Mouse (Mus musculus) forebrain, embryonic 13.5 days (tissue): Measurements from ENCODE around the gene Heatr3. TPM values are rescaled to one million over a fixed set of nuclear protein-coding genes. Genes with fewer than 3 reads are reported as not detected.

Source experiments
- ATAC-seq: fragments of 200-750 bp; cut with Nextera tagmentation; 2 replicates; pipeline ENCODE4 v1.8.0; 2017
- H3K27ac ChIP-seq: fragments of 300-500 bp; sonication (generic); 2 replicates; pipeline ENCODE4 v1.5.1; 2015; ENCODE audit warnings: inconsistent platforms, mild to moderate bottlenecking, moderate library complexity
- H3K27me3 ChIP-seq: fragments of 300-500 bp; sonication (generic); 2 replicates; pipeline ENCODE4 v1.6.1; 2015; ENCODE audit warnings: mild to moderate bottlenecking, inconsistent platforms
- H3K36me3 ChIP-seq: fragments of 300-500 bp; sonication (generic); 2 replicates; pipeline ENCODE4 v1.6.1; 2015; ENCODE audit warnings: mild to moderate bottlenecking, inconsistent platforms; ENCODE audit not compliant: poor library complexity, severe bottlenecking
- H3K4me1 ChIP-seq: fragments of 300-500 bp; sonication (generic); 2 replicates; pipeline ENCODE4 v1.6.1; 2015; ENCODE audit warnings: inconsistent platforms
- H3K4me2 ChIP-seq: fragments of 300-500 bp; sonication (generic); 2 replicates; pipeline ENCODE4 v1.6.1; 2015; ENCODE audit warnings: inconsistent platforms, mild to moderate bottlenecking, moderate library complexity
- H3K4me3 ChIP-seq: fragments of 300-500 bp; sonication (generic); 2 replicates; pipeline ENCODE4 v1.5.1; 2015; ENCODE audit warnings: mild to moderate bottlenecking, inconsistent platforms
- H3K9ac ChIP-seq: fragments of 300-500 bp; sonication (generic); 2 replicates; pipeline ENCODE4 v1.6.1; 2015; ENCODE audit warnings: mild to moderate bottlenecking, inconsistent platforms
- H3K9me3 ChIP-seq: fragments of 300-500 bp; sonication (generic); replicated peaks from 2 replicates; pipeline ENCODE4 v1.6.1; 2016; ENCODE audit warnings: inconsistent platforms
- WGBS: fragments of 180-500 bp; shearing (Covaris S2); methylation state at CpG from one replicate; pipeline ENCODE4 v1.1.7; 2015; 5-methylcytosine and 5-hydroxymethylcytosine counted together
- polyA plus RNA-seq: library from polyadenylated mRNA; unstranded; fragments of >200 nt; fragmentation: Nextera tagmentation; extraction: Ambion mirVana; gene quantifications from 2 replicates; pipeline ENCODE4 v1.2.1, GENCODE M21; 2015

The Heatr3 gene
- polyA plus RNA-seq, 1 experiment from 2014 or later, result 34.8 TPM

DNA sequence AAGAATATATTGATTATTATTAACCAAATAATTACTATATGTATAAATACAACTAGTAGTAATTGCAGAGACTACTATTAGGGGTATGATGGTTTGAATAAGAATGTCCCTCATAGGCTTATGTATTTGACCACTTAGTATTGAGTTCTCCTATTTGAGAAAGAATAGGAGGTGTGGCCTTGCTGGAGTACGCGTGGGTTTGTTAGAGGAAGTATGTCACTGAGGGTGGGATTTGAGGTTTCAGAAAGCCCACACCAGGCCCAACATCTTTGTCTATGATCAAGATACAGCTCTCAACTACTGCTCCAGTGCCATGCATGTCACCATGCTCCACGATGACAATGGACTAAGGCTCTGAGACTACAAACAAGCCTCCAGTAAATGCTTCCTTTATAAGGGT is 1.6 kb downstream of the Heatr3 start:
- no peak overlapping the region for H3K4me3 ChIP-seq
- no peaks in the 10 kb centered on the region for H3K27me3 ChIP-seq
- ATAC-seq, result no peak
- peaks cover 19% of the 10 kb centered on the region for H3K4me1 ChIP-seq
- 93% methylated on average over 3 of the region's 3 CpGs for WGBS
- H3K9me3 ChIP-seq, result no peaks in the 10 kb centered on the region
- H3K9ac ChIP-seq, result no peak overlapping the region
- peaks cover 52% of the 10 kb centered on the region for H3K36me3 ChIP-seq
- H3K4me2 ChIP-seq, result no peak overlapping the region
- no peak overlapping the region for H3K27ac ChIP-seq

DNA sequence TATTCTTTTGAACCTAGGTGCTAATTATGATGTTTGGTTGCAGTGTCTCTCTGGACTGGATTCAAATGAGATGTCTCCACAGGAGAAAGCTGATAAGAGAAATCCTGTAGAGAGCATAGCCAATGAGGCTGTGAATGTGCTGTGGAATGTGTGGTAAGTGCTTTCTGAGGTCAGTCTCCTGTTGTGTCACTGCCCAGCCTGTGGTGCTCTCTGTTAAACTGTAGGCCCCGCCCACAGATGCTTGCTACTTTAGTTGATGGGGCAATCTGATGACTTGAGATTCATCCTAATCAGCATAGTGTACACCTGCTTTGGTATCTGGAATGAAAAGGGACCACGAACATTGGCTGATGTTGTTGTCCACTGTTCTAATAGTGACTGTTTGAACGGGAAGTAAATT is 4.0 kb downstream of the Heatr3 start:
- no peak overlapping the region for H3K4me3 ChIP-seq
- peaks cover 42% of the 10 kb centered on the region for H3K36me3 ChIP-seq
- whole genome bisulfite sequencing, result 92% methylated on average over 3 of the region's 3 CpGs

DNA sequence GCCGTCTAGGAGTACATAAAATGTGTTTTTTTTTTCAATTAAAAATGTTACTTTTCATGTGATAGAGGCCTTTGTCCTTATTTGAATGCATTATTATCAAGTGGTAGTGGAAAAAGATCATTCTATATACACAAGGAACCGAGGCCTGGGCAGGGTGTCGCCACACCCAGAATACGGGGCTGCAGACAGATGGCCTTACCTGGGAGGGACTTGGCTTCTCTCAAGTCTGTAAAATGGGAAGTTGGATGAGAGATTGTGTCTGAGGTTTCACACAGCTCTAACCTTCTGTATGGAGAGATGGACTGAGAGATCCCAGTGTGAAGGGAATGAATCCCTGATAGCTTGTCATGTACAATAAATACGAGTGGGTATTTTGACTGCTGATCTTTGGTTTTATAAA is 6.4 kb downstream of the Heatr3 start:
- Histone ChIP-seq H3K9ac (no peak overlapping the region), H3K36me3 (peaks cover 61% of the 10 kb centered on the region), H3K27me3 (no peaks in the 10 kb centered on the region), H3K4me3 (no peak overlapping the region), H3K27ac (no peak overlapping the region), H3K4me2 (no peak overlapping the region), H3K9me3 (no peaks in the 10 kb centered on the region), H3K4me1 (peaks cover 11% of the 10 kb centered on the region)
- ATAC-seq, result no peak
- 94% methylated on average over 5 of the region's 5 CpGs for WGBS

More for the DNA sequence above, 4.0 kb downstream of the Heatr3 start:
- Histone ChIP-seq H3K4me2 (no peak overlapping the region), H3K27me3 (no peaks in the 10 kb centered on the region), H3K9me3 (no peaks in the 10 kb centered on the region), H3K4me1 (peaks cover 19% of the 10 kb centered on the region), H3K9ac (no peak overlapping the region), H3K27ac (no peak overlapping the region)
- no peak for ATAC-seq

DNA sequence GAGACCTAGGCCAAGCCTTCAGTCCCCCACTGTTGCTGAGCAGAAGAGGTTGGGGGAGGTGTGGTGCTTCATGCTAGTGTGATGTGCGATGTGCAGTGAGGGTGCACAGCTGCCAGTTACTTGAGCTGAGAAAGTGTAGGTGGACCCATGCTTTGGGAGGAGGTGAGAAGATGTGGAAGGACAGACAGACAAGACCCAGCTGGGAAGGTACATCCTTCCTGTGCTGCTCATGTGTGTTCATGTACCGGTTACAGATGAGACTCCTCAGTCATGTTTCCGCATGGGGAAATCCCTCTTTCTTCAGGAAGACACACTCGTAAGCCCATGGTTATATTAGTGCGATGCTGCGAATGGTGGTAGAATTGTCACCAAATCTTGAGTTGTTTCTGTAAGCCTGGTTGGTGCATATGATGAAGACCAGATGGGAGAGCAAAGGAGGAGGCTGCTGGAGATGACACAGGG is 13.3 kb downstream of the Heatr3 start:
- 96% methylated on average over 6 of the region's 6 CpGs for WGBS
- H3K27ac ChIP-seq, result no peak overlapping the region
- H3K9ac ChIP-seq, result no peak overlapping the region
- no peaks in the 10 kb centered on the region for H3K4me1 ChIP-seq
- no peak overlapping the region for H3K4me2 ChIP-seq
- no peaks in the 10 kb centered on the region for H3K27me3 ChIP-seq
- ATAC-seq, result no peak
- H3K4me3 ChIP-seq, result no peak overlapping the region
- peaks cover 74% of the 10 kb centered on the region for H3K36me3 ChIP-seq
- no peaks in the 10 kb centered on the region for H3K9me3 ChIP-seq

DNA sequence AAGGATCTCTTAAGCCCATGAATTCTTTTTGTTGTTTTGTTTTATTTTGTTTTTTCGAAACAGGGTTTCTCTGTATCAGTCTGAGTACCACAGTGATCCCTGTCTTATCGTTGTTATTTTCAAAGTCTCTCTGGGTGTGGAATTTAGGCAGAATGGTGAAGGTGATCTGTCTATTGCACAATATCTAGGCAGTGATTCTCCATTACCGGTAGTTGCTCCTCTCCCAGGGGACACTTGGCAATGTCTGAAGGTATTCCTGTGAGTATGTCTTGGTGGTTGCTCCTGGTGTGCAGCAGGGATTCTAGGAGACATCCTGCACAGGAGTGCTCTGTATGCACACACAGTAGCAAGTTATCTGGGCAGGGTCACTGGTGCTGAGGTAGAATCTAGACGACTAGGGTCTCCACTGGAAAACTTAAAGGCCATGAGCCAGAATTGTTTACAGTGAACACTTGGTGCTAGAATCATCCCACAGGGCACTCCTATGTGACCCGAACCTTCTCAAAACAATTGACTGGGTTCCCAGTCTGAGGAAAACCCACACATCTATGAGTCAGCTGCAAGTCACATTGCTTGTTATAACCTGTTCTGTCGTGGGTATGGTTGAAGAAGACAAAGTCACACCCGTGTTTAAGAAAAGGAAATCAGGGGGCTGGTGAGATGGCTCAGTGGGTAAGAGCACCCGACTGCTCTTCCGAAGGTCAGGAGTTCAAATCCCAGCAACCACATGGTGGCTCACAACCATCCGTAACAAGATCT is 22.8 kb downstream of the Heatr3 start:
- 91% methylated on average over 10 of the region's 10 CpGs for WGBS
- Histone ChIP-seq H3K9ac (no peak overlapping the region), H3K36me3 (peaks cover 83% of the 10 kb centered on the region), H3K4me3 (no peak overlapping the region), H3K27me3 (no peaks in the 10 kb centered on the region), H3K9me3 (no peaks in the 10 kb centered on the region), H3K4me2 (no peak overlapping the region), H3K27ac (no peak overlapping the region), H3K4me1 (no peaks in the 10 kb centered on the region)
- ATAC-seq, result no peak

DNA sequence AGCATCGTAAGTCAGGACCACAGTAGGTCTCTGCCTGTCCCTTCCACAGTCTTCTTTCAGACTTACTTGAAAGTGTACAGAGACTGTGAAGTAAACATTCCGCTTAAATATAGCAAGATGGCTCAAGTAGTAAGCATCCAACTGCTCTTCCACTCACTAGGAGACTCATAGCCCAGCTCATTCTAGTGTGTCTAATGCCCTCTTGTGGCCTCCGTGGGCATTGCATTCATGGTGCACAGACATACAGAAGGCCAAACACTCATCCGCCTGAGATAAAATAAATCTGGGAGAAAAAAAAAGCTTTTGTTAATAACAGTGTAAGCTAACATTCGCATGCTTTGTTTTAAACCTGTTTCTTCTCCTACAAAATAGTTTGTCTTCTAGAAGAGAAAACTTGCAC is 23.8 kb downstream of the Heatr3 start:
- H3K9me3 ChIP-seq, result no peaks in the 10 kb centered on the region
- H3K9ac ChIP-seq, result no peak overlapping the region
- H3K4me2 ChIP-seq, result no peak overlapping the region
- H3K4me3 ChIP-seq, result no peak overlapping the region
- H3K27me3 ChIP-seq, result no peaks in the 10 kb centered on the region
- H3K4me1 ChIP-seq, result no peaks in the 10 kb centered on the region
- H3K27ac ChIP-seq, result no peak overlapping the region
- ATAC-seq, result no peak
- 77% methylated on average over 5 of the region's 5 CpGs for WGBS
- H3K36me3 ChIP-seq, result peaks cover 83% of the 10 kb centered on the region

DNA sequence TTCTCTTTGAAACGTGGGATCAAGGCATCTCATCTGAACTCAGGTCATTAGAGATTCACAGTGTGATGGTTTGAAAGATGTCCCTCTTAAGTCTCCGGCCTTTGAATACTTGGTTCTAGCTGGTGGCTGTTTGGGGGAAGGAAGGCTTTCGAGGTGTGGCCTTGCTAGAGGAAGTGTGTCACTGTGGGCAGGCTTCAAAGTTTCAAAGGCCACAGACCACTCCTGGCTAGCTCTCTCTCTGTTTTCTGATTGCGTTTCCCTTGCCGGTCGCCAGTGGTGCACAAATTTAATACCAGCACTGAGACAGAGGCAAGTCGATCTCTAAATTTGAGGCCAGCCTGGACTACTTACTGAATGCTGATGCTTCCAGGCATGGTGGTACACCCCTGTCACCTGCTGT is 37.6 kb downstream of the Heatr3 start:
- ATAC-seq, result no peak
- Histone ChIP-seq H3K9ac (no peak overlapping the region), H3K4me1 (no peaks in the 10 kb centered on the region), H3K27me3 (no peaks in the 10 kb centered on the region), H3K4me3 (no peak overlapping the region), H3K36me3 (peaks cover 26% of the 10 kb centered on the region), H3K27ac (no peak overlapping the region), H3K9me3 (no peaks in the 10 kb centered on the region), H3K4me2 (no peak overlapping the region)
- WGBS, result 91% methylated on average over 7 of the region's 7 CpGs

DNA sequence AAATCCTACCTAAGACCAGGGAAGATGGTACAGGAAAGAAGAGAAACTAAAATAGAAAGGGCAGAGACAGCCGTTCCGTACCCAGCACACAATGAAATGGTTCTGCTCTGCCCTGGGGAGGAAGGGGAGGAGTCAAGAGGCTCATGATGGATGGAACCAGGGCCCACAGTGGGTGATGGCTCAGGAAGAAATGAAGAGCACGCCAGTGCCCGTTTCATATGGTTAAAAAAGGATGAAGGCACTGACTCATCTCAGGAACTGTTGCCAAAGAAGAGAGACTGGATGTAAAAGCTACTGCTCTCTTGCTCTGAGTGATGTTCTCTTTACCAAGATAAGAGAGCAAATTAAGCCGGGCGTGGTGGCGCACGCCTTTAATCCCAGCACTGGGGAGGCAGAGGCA is 39.6 kb downstream of the Heatr3 start:
- Histone ChIP-seq H3K4me1 (no peaks in the 10 kb centered on the region), H3K9ac (no peak overlapping the region), H3K4me2 (no peak overlapping the region), H3K9me3 (no peaks in the 10 kb centered on the region), H3K27ac (no peak overlapping the region), H3K36me3 (peaks cover 15% of the 10 kb centered on the region), H3K4me3 (no peak overlapping the region), H3K27me3 (no peaks in the 10 kb centered on the region)
- ATAC-seq, result no peak
- WGBS, result 95% methylated on average over 8 of the region's 8 CpGs

DNA sequence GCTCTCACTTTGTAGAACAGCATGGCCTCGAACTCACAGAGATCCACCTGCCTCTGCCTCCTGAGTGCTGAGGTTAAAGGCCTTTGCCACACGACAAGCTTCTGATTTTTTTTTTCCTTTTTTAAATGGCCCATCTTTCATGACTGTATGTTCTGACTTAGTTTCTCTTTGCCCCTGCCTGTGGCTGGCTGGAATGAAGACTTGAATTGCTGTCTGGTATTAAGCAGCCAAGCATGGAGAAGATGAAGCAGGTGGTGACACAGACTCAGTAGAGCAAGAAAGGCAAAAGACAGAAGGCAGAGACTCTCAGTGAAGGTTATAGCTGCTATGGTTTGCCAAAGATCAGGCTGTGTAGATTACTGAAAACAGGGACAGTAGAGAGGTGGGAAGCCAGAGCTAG is 45.5 kb downstream of the Heatr3 start:
- H3K9ac ChIP-seq, result no peak overlapping the region
- H3K36me3 ChIP-seq, result no peaks in the 10 kb centered on the region
- H3K9me3 ChIP-seq, result no peaks in the 10 kb centered on the region
- no peak overlapping the region for H3K27ac ChIP-seq
- no peak overlapping the region for H3K4me3 ChIP-seq
- H3K4me2 ChIP-seq, result no peak overlapping the region
- ATAC-seq, result no peak
- 83% methylated on average over 2 of the region's 2 CpGs for WGBS
- H3K4me1 ChIP-seq, result no peaks in the 10 kb centered on the region
- no peaks in the 10 kb centered on the region for H3K27me3 ChIP-seq

DNA sequence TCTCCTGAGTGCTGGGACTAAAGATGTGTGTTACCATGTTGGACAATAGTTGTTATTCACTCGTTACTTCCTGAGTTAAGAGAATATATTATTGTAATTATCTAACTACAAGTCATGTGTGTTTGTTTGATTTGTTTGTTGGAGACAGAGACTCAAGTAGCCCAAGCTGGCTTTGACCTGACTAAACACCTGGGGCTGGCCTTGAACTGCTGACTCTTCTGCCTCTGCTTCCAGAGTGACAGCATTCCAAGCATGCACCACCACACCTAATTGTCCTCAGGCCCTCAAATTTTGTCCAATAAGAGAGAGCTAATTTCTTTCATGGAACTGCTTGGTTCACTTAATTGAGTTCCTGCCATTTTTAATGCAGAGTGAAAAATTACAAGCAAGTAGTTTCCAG is 47.3 kb downstream of the Heatr3 start:
- no peaks in the 10 kb centered on the region for H3K27me3 ChIP-seq
- no peak for ATAC-seq
- no peaks in the 10 kb centered on the region for H3K4me1 ChIP-seq
- no peak overlapping the region for H3K4me3 ChIP-seq
- no peak overlapping the region for H3K9ac ChIP-seq
- WGBS, result 85% methylated on average over 1 of the region's 1 CpGs
- H3K9me3 ChIP-seq, result no peaks in the 10 kb centered on the region
- no peak overlapping the region for H3K4me2 ChIP-seq
- no peaks in the 10 kb centered on the region for H3K36me3 ChIP-seq
- H3K27ac ChIP-seq, result no peak overlapping the region

DNA sequence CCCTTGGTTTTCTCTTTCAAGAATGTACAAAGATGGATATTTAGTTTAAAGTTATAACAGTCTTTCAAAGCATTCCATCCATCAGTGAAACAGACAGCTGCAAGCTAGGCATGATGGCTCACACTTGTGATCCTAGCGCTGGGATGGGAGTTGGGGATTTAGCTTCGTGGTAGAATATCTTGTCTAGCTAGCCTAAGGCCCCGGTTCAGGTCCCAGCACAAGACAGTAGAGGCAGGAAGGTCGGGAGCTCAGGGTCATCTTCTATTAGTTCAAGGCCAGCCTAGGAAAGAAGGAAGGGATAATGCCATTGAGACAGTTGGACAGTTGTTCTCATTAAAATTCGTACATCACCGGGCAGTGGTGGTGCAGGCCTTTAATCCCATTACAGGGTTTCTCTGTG is 48.1 kb downstream of the Heatr3 start:
- Histone ChIP-seq H3K36me3 (no peaks in the 10 kb centered on the region), H3K4me3 (no peak overlapping the region), H3K9me3 (no peaks in the 10 kb centered on the region), H3K9ac (no peak overlapping the region), H3K27ac (no peak overlapping the region), H3K4me2 (no peak overlapping the region), H3K27me3 (no peaks in the 10 kb centered on the region), H3K4me1 (no peaks in the 10 kb centered on the region)
- 81% methylated on average over 6 of the region's 6 CpGs for WGBS
- no peak for ATAC-seq

DNA sequence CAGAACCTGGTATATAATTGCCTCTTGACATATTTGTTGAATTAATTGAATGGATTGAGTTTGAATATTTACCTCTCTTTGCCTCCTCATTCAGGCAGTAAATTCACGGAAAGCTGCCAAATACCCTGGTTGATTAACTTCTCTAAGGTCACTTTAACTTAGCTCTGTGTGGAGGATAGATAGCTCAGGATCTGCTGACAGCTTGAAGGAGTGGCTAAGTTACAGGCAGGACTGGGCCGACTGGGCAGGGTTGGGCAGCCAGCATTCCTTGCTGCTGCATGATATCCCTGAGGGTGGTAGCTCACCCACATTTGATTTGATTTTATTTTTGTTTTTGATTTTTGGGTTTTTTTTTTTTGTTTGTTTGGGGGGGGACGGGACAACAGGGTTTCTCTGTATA is 59.7 kb downstream of the Heatr3 start:
- no peak for ATAC-seq
- H3K27ac ChIP-seq, result no peak overlapping the region
- H3K4me1 ChIP-seq, result peaks cover 22% of the 10 kb centered on the region
- H3K9me3 ChIP-seq, result no peaks in the 10 kb centered on the region
- H3K36me3 ChIP-seq, result no peaks in the 10 kb centered on the region
- H3K27me3 ChIP-seq, result no peaks in the 10 kb centered on the region
- 64% methylated on average over 3 of the region's 3 CpGs for WGBS
- H3K4me2 ChIP-seq, result no peak overlapping the region
- H3K9ac ChIP-seq, result no peak overlapping the region
- H3K4me3 ChIP-seq, result no peak overlapping the region

DNA sequence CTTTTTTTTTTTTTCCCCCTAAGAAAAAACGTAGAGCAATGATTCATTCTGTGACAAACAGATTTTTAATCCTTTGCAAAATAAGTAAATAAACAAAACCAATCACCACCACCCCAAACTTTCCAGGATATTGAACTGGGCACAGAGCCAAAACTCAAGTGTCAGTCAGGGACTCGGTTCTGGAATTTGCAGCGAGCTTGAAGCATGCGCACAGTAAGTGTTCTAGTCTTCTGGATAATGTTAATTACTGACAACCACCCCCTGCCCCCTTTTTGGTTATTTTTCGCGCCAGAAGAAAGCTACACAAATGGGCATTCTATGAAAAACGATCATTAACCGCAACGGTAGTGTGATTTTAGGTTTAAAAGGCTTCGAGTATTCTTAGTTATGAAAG is 60.9 kb downstream of the Heatr3 start:
- Histone ChIP-seq H3K36me3 (no peaks in the 10 kb centered on the region), H3K4me2 (peak overlapping the region; percentile 94), H3K27me3 (no peaks in the 10 kb centered on the region), H3K9me3 (no peaks in the 10 kb centered on the region), H3K9ac (peak overlapping the region; percentile 91), H3K4me3 (peak overlapping the region; percentile 92), H3K27ac (peak overlapping the region; percentile 96), H3K4me1 (peaks cover 28% of the 10 kb centered on the region)
- no peak for ATAC-seq
- 0% methylated on average over 10 of the region's 10 CpGs for WGBS
